ENCODE assay signal across 13 mouse cellular contexts in the genomic region with DNA sequence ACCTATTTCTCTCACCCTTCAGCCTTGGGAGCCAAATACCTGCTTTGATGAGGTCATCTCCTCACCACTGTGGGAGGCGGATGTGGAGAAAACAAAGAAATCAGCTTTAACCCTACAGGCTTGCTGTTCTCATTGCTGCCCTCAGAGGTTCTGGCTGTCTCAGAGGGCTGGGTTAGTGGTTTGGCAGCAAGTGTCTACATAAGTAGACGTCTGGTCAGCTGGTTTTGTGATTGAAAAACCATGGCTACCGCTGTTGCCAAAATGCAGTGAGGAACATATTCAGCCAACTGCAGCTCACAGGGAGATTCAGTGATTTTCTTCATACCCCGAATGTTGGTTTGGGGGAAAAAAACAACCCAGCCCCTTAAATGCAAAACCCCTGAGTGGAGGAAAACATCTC. TPM values are rescaled to one million over a fixed set of nuclear protein-coding genes. Genes with fewer than 3 reads are reported as not detected.
"Had no signal": no experiment of that assay in that cellular context is flagged by ENCODE, and none has a peak within 500 bp of the region (broad histone marks: within the 10 kb centered on the region; RNA-seq: fewer than 3 reads in every experiment).

No protein-coding gene starts in this region.

- H3K27ac ChIP-seq: kidney, embryonic 15.5 days; limb, embryonic 13.5 days; liver, embryonic 14.5 days; midbrain, embryonic 12.5 days; neural tube, embryonic 13.5 days had no signal

- H3K4me1 ChIP-seq: midbrain, embryonic 12.5 days had no signal

- H3K36me3 ChIP-seq: kidney, embryonic 15.5 days; limb, embryonic 13.5 days; midbrain, embryonic 12.5 days; neural tube, embryonic 13.5 days had no signal

- ATAC-seq: midbrain, embryonic 16.5 days had no signal

- H3K4me3 ChIP-seq: kidney, embryonic 15.5 days; limb, embryonic 13.5 days; midbrain, embryonic 12.5 days; neural tube, embryonic 13.5 days had no signal

- H3K4me2 ChIP-seq: kidney, embryonic 15.5 days; limb, embryonic 13.5 days; midbrain, embryonic 12.5 days; neural tube, embryonic 13.5 days had no signal

- H3K9me3 ChIP-seq: kidney, embryonic 15.5 days; limb, embryonic 13.5 days; midbrain, embryonic 12.5 days; neural tube, embryonic 13.5 days had no signal

- H3K9ac ChIP-seq: kidney, embryonic 15.5 days; limb, embryonic 13.5 days; liver, embryonic 14.5 days; midbrain, embryonic 12.5 days; neural tube, embryonic 13.5 days had no signal

- DNase-seq: kidney, adult 2 months; kidney, postnatal 14 days; left cerebral cortex, postnatal 4 days; lung, adult 2 months; thymus, adult 18-20 months; thymus, postnatal 14 days had no signal

- H3K27me3 ChIP-seq: kidney, embryonic 15.5 days; limb, embryonic 13.5 days; midbrain, embryonic 12.5 days; neural tube, embryonic 13.5 days had no signal

RNA-seq across cellular contexts. Expression of gene Pamr1, which starts 7.3 kb away (rescaled TPM):
- total RNA-seq: megakaryocyte-erythroid progenitor cell, adult 5-6 weeks had no signal
